Mouse (Mus musculus) c-Kit-positive CD71-positive TER-119-negative erythroid progenitor cells, embryonic 14.5 days (primary cell): ENCODE measurements at regions not wholly inside any gene's neighbourhood (a gene's known extent, or its start where the extent isn't known, plus 50 kb on each side); places are given as distances from the start of the nearest gene placed in this dataset.

Experiments used
- DNase-seq: peaks from one replicate; pipeline ENCODE4 v3.0.0-alpha.2; 2013; ENCODE audit warnings: low read depth

DNA sequence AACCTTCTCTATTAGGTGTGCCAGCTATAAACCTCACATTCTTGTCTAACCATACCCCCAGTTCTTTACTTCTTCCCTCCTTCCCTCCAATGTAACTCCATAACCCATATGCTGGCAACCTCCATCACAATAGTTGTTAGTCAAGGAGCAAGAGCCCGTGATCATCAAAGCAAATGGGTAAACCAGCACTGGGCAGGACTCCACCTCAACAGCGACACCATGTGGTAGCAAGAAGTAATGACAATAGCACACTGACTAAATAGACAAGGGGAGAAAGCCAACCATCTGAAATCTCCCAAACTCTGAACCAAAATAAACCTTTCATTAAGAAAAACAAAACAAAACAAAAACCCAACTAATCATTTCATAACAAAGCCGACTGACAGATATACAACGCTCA, 297.8 kb downstream of the Psat1 start:
- peak; percentile 8 for DNase-seq

DNA sequence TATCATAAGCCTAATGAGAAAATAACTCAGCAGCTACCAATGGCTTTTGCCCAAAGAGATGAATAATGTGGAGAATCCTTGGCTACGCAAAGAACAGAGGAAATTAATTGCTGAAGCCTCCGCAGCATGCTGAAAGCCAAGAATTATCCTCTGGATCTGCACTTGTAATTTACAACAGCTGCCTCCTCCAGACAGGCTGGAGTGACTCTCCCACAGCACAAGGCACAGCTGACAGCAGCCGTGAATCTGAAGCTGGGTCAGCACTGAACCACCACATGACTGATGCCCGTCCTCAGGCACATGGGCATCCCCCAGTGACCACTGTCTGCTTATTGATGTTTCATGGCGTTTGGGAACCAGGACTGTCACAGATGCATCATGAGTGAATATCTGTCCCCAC, 299.8 kb downstream of the Psat1 start:
- DNase-seq = no peak

GRCm38 (mm10) chr19:15644786-15645185, 302.4 kb downstream of the Psat1 start:
- DNase-seq = no peak

GRCm38 (mm10) chr19:15617233-15617915, 329.8 kb downstream of the Psat1 start:
- peak; percentile 15 for DNase-seq

DNA sequence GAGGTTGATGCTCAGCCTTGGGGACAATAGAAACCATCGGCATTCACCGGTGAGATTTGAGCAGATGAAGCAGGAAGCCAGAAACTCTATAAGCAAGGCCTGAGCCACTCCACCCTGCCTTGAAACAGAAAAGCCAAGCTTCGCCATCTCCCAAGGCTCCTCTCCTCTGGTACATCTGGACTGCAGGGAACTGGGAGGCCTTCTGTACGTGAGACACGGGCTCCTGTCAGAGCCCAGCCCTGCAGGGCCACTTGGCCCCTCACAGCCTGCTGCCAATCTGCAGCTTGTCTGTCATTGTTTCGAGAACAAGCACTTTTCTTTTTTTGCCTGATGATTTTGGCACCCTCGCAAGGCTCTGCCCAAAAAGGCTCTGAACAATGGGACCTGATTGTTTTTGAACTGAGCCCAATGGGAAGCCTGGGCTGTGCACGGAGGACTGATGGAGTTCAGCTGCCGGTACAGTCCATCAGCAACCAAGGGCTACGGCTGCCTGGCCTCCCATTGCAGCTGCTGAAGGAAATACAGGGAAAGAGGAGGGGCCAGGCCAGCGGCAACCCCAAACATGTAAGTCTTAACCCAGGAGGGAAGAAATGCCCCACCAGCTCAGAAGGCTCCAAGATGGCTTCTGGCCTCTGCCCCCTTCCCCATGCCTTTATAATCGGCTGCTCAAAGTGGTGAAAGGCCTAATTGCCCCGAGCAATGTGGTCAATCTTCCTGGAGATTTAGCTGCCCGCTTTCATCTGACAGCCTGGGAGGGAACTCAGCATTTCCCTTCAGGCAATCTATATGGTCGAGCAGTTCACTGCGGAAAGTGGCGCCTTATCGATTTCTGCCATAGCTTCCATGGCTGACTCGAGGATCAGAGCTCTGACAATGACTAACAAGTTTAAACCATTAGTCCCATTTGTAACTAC, 332.2 kb downstream of the Psat1 start:
- DNase-seq = no peak

DNA sequence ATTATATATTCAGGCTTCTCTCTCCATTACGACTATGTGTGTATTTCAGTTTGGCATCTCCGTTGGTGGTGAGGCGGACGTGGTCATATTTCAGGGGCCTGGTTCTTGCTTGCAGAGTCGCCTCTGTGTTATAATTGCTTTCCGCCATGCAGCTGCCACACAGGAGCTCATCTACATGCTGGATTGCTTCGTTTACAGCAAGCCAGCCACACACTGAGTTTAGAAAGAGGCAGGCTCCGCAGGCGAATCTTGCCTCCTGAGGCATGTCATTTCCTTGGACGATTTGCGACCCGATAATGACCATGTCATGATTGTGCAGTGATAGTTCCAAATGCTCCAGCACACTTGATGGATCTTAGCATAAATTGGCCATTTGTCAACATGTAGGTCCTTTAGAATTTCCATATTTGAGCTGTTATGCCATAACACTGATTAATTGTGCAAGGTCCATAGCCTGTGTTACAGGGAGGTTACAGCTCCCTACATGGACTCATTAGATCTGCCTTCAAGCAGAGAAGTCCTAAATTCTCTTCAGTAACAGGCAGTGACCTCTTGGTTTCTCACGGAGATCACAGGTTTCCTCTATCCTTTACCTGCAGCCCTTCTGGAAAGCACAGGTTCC, 335.9 kb downstream of the Psat1 start:
- no peak for DNase-seq

- no peak for DNase-seq
These were observed 340.7 kb downstream of the Psat1 start for GRCm38 (mm10) chr19:15606440-15606839.

DNA sequence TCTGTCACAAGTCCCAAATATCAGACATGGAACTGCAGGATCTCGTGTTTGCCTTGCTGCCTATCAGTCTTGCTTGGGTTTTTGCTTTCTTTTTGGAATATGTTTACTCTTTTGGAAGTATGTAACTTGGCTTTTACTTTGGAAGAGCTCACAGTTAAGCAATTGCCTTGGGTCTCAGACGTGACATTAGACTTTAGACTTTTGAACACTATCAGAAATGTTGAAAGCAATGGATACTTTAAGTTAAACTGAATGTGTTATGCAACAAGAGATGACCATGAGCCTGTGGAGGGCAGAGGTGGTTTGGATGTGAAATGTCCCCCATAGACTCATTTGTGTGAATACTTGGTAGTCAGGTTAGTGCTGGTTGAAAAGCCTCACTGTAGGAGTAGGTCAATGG, 354.3 kb downstream of the Psat1 start:
- no peak for DNase-seq

DNA sequence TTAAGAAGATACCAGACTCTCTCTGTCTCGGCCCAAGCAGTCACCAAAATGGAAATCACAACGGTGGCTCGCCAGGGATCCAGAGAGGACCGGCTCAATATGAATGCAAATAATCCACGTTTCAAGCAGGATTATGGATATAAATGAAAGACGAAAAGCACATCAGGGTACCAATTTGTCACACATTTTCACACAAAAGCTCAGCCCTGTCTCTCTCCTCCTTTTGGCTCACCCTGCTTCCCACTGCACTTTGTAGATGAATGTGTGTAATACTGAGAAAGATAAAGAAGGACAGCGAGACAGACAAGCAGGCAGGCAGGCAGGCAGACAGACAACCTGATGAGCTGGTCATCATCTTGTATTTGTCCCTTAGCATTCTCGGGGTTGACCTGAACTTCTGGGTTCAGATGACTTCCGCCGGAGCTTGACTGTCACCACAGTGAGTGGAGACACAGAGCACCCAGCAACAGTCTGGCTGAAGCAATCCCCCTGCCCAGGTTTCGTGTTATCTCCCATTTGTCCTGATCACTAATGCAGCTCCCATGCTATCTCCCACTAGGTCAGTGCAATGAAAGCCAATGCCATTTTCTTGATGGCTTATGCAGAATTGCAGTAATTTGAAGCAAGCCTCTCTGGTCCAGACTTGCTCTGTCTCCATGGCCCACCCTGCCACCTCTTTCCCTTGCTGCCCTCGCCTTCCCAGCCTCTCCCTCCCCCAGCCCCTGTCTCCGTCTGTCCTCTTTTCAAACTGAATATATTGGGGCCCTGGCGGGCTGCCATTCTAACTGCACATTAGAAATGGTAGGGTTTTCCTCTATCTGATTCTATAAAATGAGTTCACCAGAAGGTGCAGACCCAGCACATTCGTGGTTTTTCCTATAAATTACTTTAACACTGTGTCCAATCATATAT, 363.1 kb downstream of the Psat1 start:
- no peak for DNase-seq

- no peak for DNase-seq
These were observed 363.9 kb downstream of the Psat1 start for GRCm38 (mm10) chr19:15583106-15583781.

DNA sequence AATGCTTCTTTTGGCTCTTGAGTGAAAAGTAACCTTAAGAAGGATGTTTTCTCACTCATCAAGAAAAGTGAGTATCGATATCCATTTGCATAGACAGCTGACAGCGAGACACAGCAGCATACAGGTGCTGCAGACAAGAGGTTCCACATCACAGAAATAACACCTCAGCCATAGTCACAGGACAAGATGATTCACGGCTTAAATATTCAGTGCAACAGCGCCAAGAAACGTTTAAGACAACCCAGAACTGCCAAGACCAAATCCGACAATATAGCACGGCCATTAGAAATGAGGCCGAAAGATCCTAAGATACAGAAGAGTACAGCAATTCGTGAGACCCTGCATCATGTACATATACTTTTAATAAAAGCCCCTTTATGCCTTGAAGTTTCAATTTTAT, 375.9 kb downstream of the Psat1 start:
- no peak for DNase-seq

DNA sequence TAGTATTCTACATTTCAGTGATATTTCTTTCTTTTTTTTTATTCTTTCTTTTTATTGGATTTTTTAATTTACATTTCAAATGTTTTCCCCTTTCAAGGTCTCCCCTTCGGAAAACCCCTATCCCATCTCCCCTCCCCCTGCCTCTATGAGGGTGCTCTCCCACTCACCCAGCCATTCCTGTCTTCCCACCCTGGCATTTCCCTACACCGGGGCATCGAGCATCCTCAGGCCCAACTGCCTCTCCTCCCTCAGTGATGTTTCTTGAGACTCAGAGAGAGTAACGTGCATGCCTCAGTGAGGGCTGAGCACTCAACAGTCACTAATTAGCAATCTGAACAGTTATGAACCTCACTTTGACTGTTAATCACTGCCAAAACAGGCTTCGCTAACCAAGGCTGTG, 385.6 kb downstream of the Psat1 start:
- no peak for DNase-seq

DNA sequence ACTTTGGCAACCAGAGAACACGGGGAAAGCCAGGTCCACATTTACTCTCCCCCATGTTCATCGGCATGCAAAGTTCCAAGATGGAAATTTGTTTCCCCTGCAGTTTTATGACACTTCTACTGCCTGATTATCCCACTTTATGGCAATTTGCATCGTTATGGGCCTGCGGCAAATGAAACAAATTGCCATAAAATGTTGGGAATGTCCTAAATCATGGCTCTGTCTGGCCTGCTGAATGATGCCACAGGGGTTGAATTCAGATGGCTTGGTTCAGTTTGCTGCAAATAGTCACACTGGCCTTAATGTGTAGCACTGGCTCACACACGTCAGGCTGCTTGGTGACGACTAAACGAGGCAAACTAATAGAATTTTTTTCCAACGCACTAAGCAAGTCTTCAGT, 393.2 kb downstream of the Psat1 start:
- DNase-seq = no peak

- DNase-seq = no peak
These were observed 429.3 kb downstream of the Psat1 start for GRCm38 (mm10) chr19:15517853-15518252.

DNA sequence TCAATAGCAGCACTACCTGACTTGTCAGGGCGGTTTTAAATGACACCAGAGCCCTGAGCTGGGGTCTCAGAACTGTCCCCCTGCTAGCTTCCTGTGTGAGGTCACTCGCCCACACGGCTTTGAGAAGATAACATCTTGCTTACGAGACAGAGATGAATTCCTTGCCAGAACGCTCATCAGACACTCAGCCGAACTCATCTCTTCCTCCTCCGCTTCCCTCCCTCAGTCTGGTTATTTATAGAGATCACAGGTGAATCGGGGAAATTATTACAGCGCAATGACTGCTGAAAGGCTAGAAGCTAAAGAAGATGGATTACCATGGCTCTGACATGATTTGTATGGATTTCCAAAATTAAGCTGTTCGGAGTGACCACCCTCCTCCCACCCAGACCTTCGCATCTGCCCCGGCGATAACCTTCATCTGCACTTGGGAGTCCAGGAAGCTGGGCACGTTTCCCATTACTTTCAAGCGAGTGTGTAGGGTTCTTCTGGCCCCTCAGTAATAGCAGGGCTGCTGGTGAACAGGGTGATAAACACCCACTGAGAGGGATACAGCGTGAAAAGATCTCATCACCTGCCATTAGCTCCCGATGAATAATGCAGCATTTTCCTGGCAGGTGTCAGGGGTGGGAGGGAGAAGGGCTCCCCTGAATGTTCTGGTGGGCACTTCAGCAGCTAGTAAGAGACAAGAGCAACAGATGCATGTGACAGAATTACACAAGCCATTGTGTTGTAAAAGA, 430.4 kb downstream of the Psat1 start:
- no peak for DNase-seq

GRCm38 (mm10) chr19:15513197-15513596, 433.9 kb downstream of the Psat1 start:
- DNase-seq = no peak

GRCm38 (mm10) chr19:15510395-15510794, 436.7 kb downstream of the Psat1 start:
- DNase-seq = no peak

GRCm38 (mm10) chr19:15502985-15503354, 444.2 kb downstream of the Psat1 start:
- no peak for DNase-seq

DNA sequence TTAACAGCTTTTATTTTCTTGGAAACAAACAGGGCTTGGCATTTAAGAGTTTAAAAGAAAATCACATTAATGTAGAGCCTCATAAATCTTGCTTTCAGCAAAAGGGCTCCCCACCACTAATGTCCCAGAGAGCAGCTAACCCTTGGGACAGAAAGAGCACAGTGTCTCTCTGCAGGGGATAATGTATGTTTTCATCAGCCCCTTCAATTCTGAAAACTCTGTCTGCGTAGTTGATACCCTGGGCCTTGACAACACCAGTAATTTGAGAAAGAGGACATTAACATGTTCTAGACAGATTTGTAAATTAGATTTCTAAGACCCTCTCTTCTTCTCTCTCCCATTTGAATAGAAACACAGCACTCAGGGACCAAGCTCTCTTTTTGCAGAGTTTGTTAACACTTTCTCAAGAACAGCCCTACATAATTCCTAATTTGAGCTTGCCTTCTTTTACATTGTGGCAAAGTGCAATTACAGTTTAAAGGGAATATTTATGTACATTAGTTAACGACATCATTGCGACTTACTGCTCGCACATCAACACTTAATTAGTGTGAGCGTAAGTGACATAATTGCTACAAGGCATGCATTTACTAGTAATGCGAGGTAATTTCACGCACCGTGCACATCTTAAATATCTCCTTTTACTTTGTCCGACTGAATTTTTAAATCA, 444.7 kb downstream of the Psat1 start:
- no peak for DNase-seq

- DNase-seq = no peak
These were observed 451.6 kb downstream of the Psat1 start for GRCm38 (mm10) chr19:15495532-15495931.
